Mouse (Mus musculus) lung, embryonic 14.5 days (tissue): ENCODE measurements at regions not wholly inside any gene's neighbourhood (a gene's known extent, or its start where the extent isn't known, plus 50 kb on each side); places are given as distances from the start of the nearest gene placed in this dataset.

Source experiments
- ATAC-seq: fragments of 200-750 bp; cut with Nextera tagmentation; 2 replicates; pipeline ENCODE4 v1.8.0; 2017; ENCODE audit warnings: mild to moderate bottlenecking, moderate TSS enrichment, moderate library complexity; ENCODE audit not compliant: insufficient read depth
- DNase-seq: peaks from one replicate; pipeline ENCODE4 v3.0.0-alpha.2; 2015
- H3K27ac ChIP-seq: fragments of 300-500 bp; sonication (generic); 2 replicates; pipeline ENCODE4 v1.5.1; 2014; ENCODE audit warnings: low read depth, mild to moderate bottlenecking, moderate library complexity
- H3K27me3 ChIP-seq: fragments of 300-500 bp; sonication (generic); 2 replicates; pipeline ENCODE4 v1.6.1; 2014; ENCODE audit warnings: low read length, control low read depth; ENCODE audit not compliant: insufficient read depth
- H3K36me3 ChIP-seq: fragments of 300-500 bp; sonication (generic); 2 replicates; pipeline ENCODE4 v1.6.1; 2014; ENCODE audit warnings: control low read depth; ENCODE audit not compliant: insufficient read depth
- H3K4me1 ChIP-seq: fragments of 300-500 bp; sonication (generic); 2 replicates; pipeline ENCODE4 v1.6.1; 2014; ENCODE audit warnings: antibody characterized with exemption, control low read depth; ENCODE audit not compliant: insufficient read depth
- H3K4me2 ChIP-seq: fragments of 300-500 bp; sonication (generic); 2 replicates; pipeline ENCODE4 v1.6.1; 2014; ENCODE audit warnings: mild to moderate bottlenecking
- H3K4me3 ChIP-seq: fragments of 300-500 bp; sonication (generic); 2 replicates; pipeline ENCODE4 v1.5.1; 2014; ENCODE audit warnings: low read depth, low read length
- H3K9ac ChIP-seq: fragments of 300-500 bp; sonication (generic); 2 replicates; pipeline ENCODE4 v1.6.1; 2014
- H3K9me3 ChIP-seq: fragments of 300-500 bp; sonication (generic); 2 replicates; pipeline ENCODE4 v1.6.1; 2016; ENCODE audit warnings: low read depth, low read length, control low read depth
- CTCF ChIP-seq: IDR thresholded peaks from 2 replicates; pipeline ENCODE4 v1.5.1; 2016; ENCODE audit warnings: antibody characterized with exemption, low read depth
- WGBS: fragments of 180-500 bp; shearing (Covaris S2); extraction: QIAGEN DNeasy Blood & Tissue Kit; methylation state at CpG from one replicate; pipeline ENCODE4 v1.1.7; 2014; 5-methylcytosine and 5-hydroxymethylcytosine counted together

GRCm38 (mm10) chr10:17590195-17590594 is 132.8 kb upstream of the Cited2 start:
- ATAC-seq = no peak; the same call in 1 of the 2 replicates
- H3K9me3 ChIP-seq = no peaks in the 10 kb centered on the region
- H3K36me3 ChIP-seq = no peaks in the 10 kb centered on the region
- H3K4me2 ChIP-seq = no peak overlapping the region
- H3K4me3 ChIP-seq = no peak overlapping the region
- DNase-seq = no peak
- no peak overlapping the region for H3K9ac ChIP-seq
- no peak overlapping the region for H3K27ac ChIP-seq
- 78% methylated on average over 1 of the region's 1 CpGs for WGBS
- TF ChIP-seq CTCF = no peak
- no peaks in the 10 kb centered on the region for H3K27me3 ChIP-seq
- H3K4me1 ChIP-seq = no peaks in the 10 kb centered on the region

GRCm38 (mm10) chr10:17592387-17592786 is 130.6 kb upstream of the Cited2 start:
- no peak overlapping the region for H3K27ac ChIP-seq
- H3K36me3 ChIP-seq = no peaks in the 10 kb centered on the region
- 79% methylated on average over 4 of the region's 4 CpGs for WGBS
- H3K4me2 ChIP-seq = no peak overlapping the region
- H3K9ac ChIP-seq = no peak overlapping the region
- no peaks in the 10 kb centered on the region for H3K4me1 ChIP-seq
- no peaks in the 10 kb centered on the region for H3K9me3 ChIP-seq
- DNase-seq (no peak), ATAC-seq (no peak)
- H3K4me3 ChIP-seq = no peak overlapping the region
- no peaks in the 10 kb centered on the region for H3K27me3 ChIP-seq
- TF ChIP-seq CTCF = no peak

DNA sequence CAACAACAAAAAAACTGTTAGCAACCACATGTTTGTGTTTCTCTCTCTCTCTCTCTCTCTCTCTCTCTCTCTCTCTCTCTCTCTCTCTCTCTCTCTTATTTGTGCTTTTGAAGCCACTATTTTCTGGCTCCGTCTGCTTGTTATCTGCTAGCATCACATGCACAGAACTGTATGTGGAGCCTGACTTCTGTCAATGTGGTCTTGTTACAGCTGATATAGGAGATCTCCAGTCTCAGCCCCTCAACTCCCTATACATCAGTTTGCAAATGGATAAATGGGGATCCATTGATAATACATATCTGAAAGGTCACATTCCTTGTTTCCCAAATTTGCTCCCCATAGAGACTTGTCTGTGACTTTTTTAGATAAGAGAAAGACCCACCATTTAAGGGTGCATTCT is 126.9 kb upstream of the Cited2 start:
- H3K27me3 ChIP-seq = no peaks in the 10 kb centered on the region
- ATAC-seq (no peak), DNase-seq (no peak)
- TF ChIP-seq CTCF = no peak
- H3K4me2 ChIP-seq = no peak overlapping the region
- WGBS = 66% methylated on average over 1 of the region's 1 CpGs
- no peaks in the 10 kb centered on the region for H3K9me3 ChIP-seq
- no peaks in the 10 kb centered on the region for H3K4me1 ChIP-seq
- no peak overlapping the region for H3K27ac ChIP-seq
- no peak overlapping the region for H3K4me3 ChIP-seq
- H3K36me3 ChIP-seq = no peaks in the 10 kb centered on the region
- no peak overlapping the region for H3K9ac ChIP-seq

DNA sequence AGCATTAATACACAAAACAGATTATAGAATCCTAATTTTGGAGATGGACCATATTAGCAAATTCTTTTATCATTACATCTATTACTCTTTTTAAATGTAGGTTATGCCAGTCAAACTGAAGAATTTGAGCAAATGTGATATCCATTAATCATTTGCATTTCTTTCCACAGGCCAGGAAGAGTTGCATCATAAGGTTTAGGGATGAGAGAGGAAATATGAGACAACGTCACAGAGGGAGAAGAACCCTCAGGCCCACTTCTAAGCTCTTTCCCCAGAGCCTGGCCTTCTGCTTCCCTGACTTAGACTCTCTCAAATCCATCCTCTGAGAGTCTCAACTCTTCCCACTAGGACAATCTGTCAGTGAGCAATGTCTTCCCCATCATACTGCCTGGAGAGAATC is 126.3 kb upstream of the Cited2 start:
- WGBS = 63% methylated on average over 1 of the region's 1 CpGs
- no peak for TF ChIP-seq CTCF
- Histone ChIP-seq H3K36me3 (no peaks in the 10 kb centered on the region), H3K4me3 (no peak overlapping the region), H3K27me3 (no peaks in the 10 kb centered on the region), H3K4me2 (no peak overlapping the region), H3K9ac (no peak overlapping the region), H3K4me1 (no peaks in the 10 kb centered on the region), H3K27ac (no peak overlapping the region), H3K9me3 (no peaks in the 10 kb centered on the region)
- no peak for ATAC-seq
- DNase-seq = no peak

- Histone ChIP-seq H3K27me3 (no peaks in the 10 kb centered on the region), H3K4me1 (no peaks in the 10 kb centered on the region), H3K27ac (no peak overlapping the region), H3K4me3 (no peak overlapping the region), H3K36me3 (no peaks in the 10 kb centered on the region), H3K4me2 (no peak overlapping the region), H3K9ac (no peak overlapping the region), H3K9me3 (no peaks in the 10 kb centered on the region)
- no peak for TF ChIP-seq CTCF
- 64% methylated on average over 10 of the region's 10 CpGs for WGBS
- ATAC-seq (no peak), DNase-seq (peak; percentile 20)
Observed at GRCm38 (mm10) chr10:17599246-17599645, 123.8 kb upstream of the Cited2 start.

GRCm38 (mm10) chr10:17599831-17600761 is 122.9 kb upstream of the Cited2 start:
- Histone ChIP-seq H3K4me2 (no peak overlapping the region), H3K4me1 (no peaks in the 10 kb centered on the region), H3K9me3 (no peaks in the 10 kb centered on the region), H3K27ac (no peak overlapping the region), H3K4me3 (no peak overlapping the region), H3K27me3 (no peaks in the 10 kb centered on the region), H3K9ac (no peak overlapping the region), H3K36me3 (no peaks in the 10 kb centered on the region)
- no peak for DNase-seq
- ATAC-seq = no peak
- no peak for TF ChIP-seq CTCF
- WGBS = 32% methylated on average over 6 of the region's 6 CpGs

DNA sequence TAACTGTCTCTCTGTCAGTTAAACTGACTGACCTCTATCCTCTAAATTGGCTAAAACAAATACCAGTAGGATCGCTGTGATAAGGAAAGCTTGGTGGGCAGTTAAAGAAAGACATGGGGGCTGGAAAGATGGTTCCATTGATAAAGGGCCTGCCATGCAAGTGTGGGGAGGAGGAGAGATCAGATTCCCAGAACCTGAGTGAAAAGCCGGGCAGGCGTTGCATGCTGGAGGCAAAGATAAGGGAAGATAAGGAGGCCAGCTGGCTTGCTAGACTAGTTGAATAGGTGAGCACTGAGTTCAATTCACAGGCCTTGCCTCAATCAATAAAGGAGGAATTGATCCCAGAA is 122.3 kb upstream of the Cited2 start:
- H3K4me3 ChIP-seq = no peak overlapping the region
- no peaks in the 10 kb centered on the region for H3K4me1 ChIP-seq
- DNase-seq (no peak), ATAC-seq (no peak)
- H3K9me3 ChIP-seq = no peaks in the 10 kb centered on the region
- no peak overlapping the region for H3K9ac ChIP-seq
- WGBS = 43% methylated on average over 3 of the region's 3 CpGs
- no peak for TF ChIP-seq CTCF
- H3K4me2 ChIP-seq = no peak overlapping the region
- no peaks in the 10 kb centered on the region for H3K36me3 ChIP-seq
- no peaks in the 10 kb centered on the region for H3K27me3 ChIP-seq
- H3K27ac ChIP-seq = no peak overlapping the region
